Mouse (Mus musculus) MEL (cell line): ENCODE results near the gene Rpl35. TPM values are rescaled to one million over a fixed set of nuclear protein-coding genes. Genes with fewer than 3 reads are reported as not detected.
A peak's percentile ranks its signal among the peaks of the same experiment; 100 is the strongest.
"Not testable (repeated sequence)": the region's sequence is repeated elsewhere in the genome, so short reads cannot be mapped to it uniquely, and the experiment has no call there.

Source experiments
- DNase-seq: peaks from one replicate; pipeline ENCODE4 v3.0.0; 2011; ENCODE audit warnings: low read depth, low spot score
- H3K27ac ChIP-seq: 2 replicates; pipeline ENCODE4 v1.5.1; 2012; ENCODE audit warnings: low read depth, mild to moderate bottlenecking, control low read depth, low read length, moderate library complexity; ENCODE audit not compliant: control insufficient read depth
- H3K27me3 ChIP-seq, 2 experiments: fragments of 150-350 bp in 1 of 2; sonication (generic) in 1 of 2; 2 replicates each; pipeline ENCODE4 v1.6.1; 2012; ENCODE audit warnings: low read length in 2 of 2, mild to moderate bottlenecking in 2 of 2, improper control_type of control experiment in 1 of 2, moderate library complexity in 1 of 2; ENCODE audit not compliant: insufficient read depth in 2 of 2, control insufficient read depth in 1 of 2
- H3K36me3 ChIP-seq, 2 experiments: 2 replicates each; pipeline ENCODE4 v1.6.1; 2012 to 2014; ENCODE audit warnings: low read length in 2 of 2, improper control_type of control experiment in 1 of 2, inconsistent platforms in 1 of 2, mild to moderate bottlenecking in 1 of 2; ENCODE audit not compliant: insufficient read depth in 2 of 2, control insufficient read depth in 1 of 2
- H3K4me1 ChIP-seq, 2 experiments: fragments of 150-350 bp in 1 of 2; sonication (generic) in 1 of 2; 2 replicates each; pipeline ENCODE4 v1.6.1; 2012; ENCODE audit warnings: low read length in 2 of 2, improper control_type of control experiment in 1 of 2, mild to moderate bottlenecking in 1 of 2; ENCODE audit not compliant: insufficient read depth in 2 of 2, control insufficient read depth in 1 of 2
- H3K4me3 ChIP-seq, 2 experiments: fragments of 150-350 bp in 1 of 2; sonication (generic) in 1 of 2; 2 replicates each; pipeline ENCODE4 v1.5.1; 2012; ENCODE audit warnings: low read depth in 2 of 2, low read length in 2 of 2, mild to moderate bottlenecking in 2 of 2, moderate library complexity in 2 of 2, control low read depth in 1 of 2, improper control_type of control experiment in 1 of 2; ENCODE audit not compliant: control insufficient read depth in 1 of 2, insufficient read depth in 1 of 2
- H3K79me2 ChIP-seq: 2 replicates; pipeline ENCODE4 v1.6.1; 2012; ENCODE audit warnings: mild to moderate bottlenecking, low read length, moderate library complexity; ENCODE audit not compliant: control insufficient read depth, poor library complexity, insufficient read depth
- H3K9ac ChIP-seq: 2 replicates; pipeline ENCODE4 v1.6.1; 2012; ENCODE audit warnings: low read depth, mild to moderate bottlenecking, control low read depth, low read length, moderate library complexity; ENCODE audit not compliant: control insufficient read depth, poor library complexity, severe bottlenecking
- H3K9me3 ChIP-seq: fragments of 150-350 bp; sonication (generic); replicated peaks from 2 replicates; pipeline ENCODE4 v1.6.1; 2012; ENCODE audit warnings: mild to moderate bottlenecking, low read length, improper control_type of control experiment, moderate library complexity; ENCODE audit not compliant: insufficient read depth
- BHLHE40 ChIP-seq: IDR thresholded peaks from 2 replicates; pipeline ENCODE4 v1.6.1; 2012; ENCODE audit warnings: low read depth, mild to moderate bottlenecking, inconsistent platforms, low read length, improper control_type of control experiment, borderline replicate concordance
- CHD1 ChIP-seq: IDR thresholded peaks from 2 replicates; pipeline ENCODE4 v1.6.1; 2012; ENCODE audit warnings: low read depth, mild to moderate bottlenecking, inconsistent platforms, low read length, improper control_type of control experiment
- CHD2 ChIP-seq: IDR thresholded peaks from 2 replicates; pipeline ENCODE4 v1.6.1; 2011; ENCODE audit warnings: low read length, improper control_type of control experiment
- E2F4 ChIP-seq: IDR thresholded peaks from 2 replicates; pipeline ENCODE4 v1.6.1; 2011; ENCODE audit warnings: low read depth, low read length, improper control_type of control experiment, borderline replicate concordance
- ELF1 ChIP-seq: IDR thresholded peaks from 2 replicates; pipeline ENCODE4 v1.6.1; 2014; ENCODE audit warnings: low read depth, mild to moderate bottlenecking, inconsistent platforms, low read length, improper control_type of control experiment, moderate library complexity
- EP300 ChIP-seq, 2 experiments: IDR thresholded peaks; 2 replicates each; pipeline ENCODE4 v1.6.1; 2011; ENCODE audit warnings: improper control_type of control experiment in 2 of 2, low read length in 2 of 2, low read depth in 1 of 2, mild to moderate bottlenecking in 1 of 2
- ETS1 ChIP-seq: IDR thresholded peaks from 2 replicates; pipeline ENCODE4 v1.6.1; 2012; ENCODE audit warnings: low read depth, mild to moderate bottlenecking, inconsistent platforms, low read length, improper control_type of control experiment, moderate library complexity
- GABPA ChIP-seq: IDR thresholded peaks from 2 replicates; pipeline ENCODE4 v1.6.1; 2012; ENCODE audit warnings: low read depth, mild to moderate bottlenecking, inconsistent platforms, low read length, improper control_type of control experiment, moderate library complexity
- GATA1 ChIP-seq: IDR thresholded peaks from 2 replicates; pipeline ENCODE4 v1.6.1; 2011; ENCODE audit warnings: low read depth, low read length, improper control_type of control experiment
- HCFC1 ChIP-seq: IDR thresholded peaks from 2 replicates; pipeline ENCODE4 v1.6.1; 2012; ENCODE audit warnings: low read depth, mild to moderate bottlenecking, inconsistent platforms, low read length, improper control_type of control experiment, moderate library complexity
- KAT2A ChIP-seq: conservative IDR thresholded peaks from 2 replicates; pipeline ENCODE4 v1.6.1; 2012; ENCODE audit warnings: low read depth, low read length, improper control_type of control experiment, inconsistent platforms
- MAFK ChIP-seq: IDR thresholded peaks from 2 replicates; pipeline ENCODE4 v1.6.1; 2011; ENCODE audit warnings: low read depth, mild to moderate bottlenecking, low read length, improper control_type of control experiment, borderline replicate concordance
- MAX ChIP-seq: IDR thresholded peaks from 2 replicates; pipeline ENCODE4 v1.6.1; 2011; ENCODE audit warnings: low read length, improper control_type of control experiment
- MAZ ChIP-seq: IDR thresholded peaks from 2 replicates; pipeline ENCODE4 v1.6.1; 2012; ENCODE audit warnings: low read depth, mild to moderate bottlenecking, inconsistent platforms, low read length, improper control_type of control experiment
- MEF2A ChIP-seq: IDR thresholded peaks from 2 replicates; pipeline ENCODE4 v1.6.1; 2014; ENCODE audit warnings: low read depth, mild to moderate bottlenecking, inconsistent platforms, low read length, improper control_type of control experiment; ENCODE audit not compliant: poor library complexity, insufficient replicate concordance, severe bottlenecking; ENCODE audit errors: extremely low read depth
- MXI1 ChIP-seq: IDR thresholded peaks from 2 replicates; pipeline ENCODE4 v1.6.1; 2011; ENCODE audit warnings: mild to moderate bottlenecking, low read depth, low read length, improper control_type of control experiment
- MYC ChIP-seq: IDR thresholded peaks from 2 replicates; pipeline ENCODE4 v1.6.1; 2011; ENCODE audit warnings: low read depth, mild to moderate bottlenecking, low read length, improper control_type of control experiment, moderate library complexity
- NELFE ChIP-seq: IDR thresholded peaks from 2 replicates; pipeline ENCODE4 v1.6.1; 2011; ENCODE audit warnings: low read depth, low read length, improper control_type of control experiment
- NRF1 ChIP-seq: IDR thresholded peaks from 2 replicates; pipeline ENCODE4 v1.6.1; 2014; ENCODE audit warnings: low read depth, mild to moderate bottlenecking, inconsistent platforms, low read length, improper control_type of control experiment, moderate library complexity; ENCODE audit not compliant: poor library complexity, insufficient read depth, severe bottlenecking
- POLR2AphosphoS2 ChIP-seq: IDR thresholded peaks from 2 replicates; pipeline ENCODE4 v1.6.1; 2011; ENCODE audit warnings: low read length, improper control_type of control experiment
- RCOR1 ChIP-seq: IDR thresholded peaks from 2 replicates; pipeline ENCODE4 v1.6.1; 2012; ENCODE audit warnings: low read depth, mild to moderate bottlenecking, inconsistent platforms, low read length, improper control_type of control experiment
- SIN3A ChIP-seq: IDR thresholded peaks from 2 replicates; pipeline ENCODE4 v1.6.1; 2012; ENCODE audit warnings: low read length, improper control_type of control experiment, inconsistent platforms
- SMC3 ChIP-seq: IDR thresholded peaks from 2 replicates; pipeline ENCODE4 v1.6.1; 2011; ENCODE audit warnings: low read depth, low read length, improper control_type of control experiment
- TBP ChIP-seq: IDR thresholded peaks from 2 replicates; pipeline ENCODE4 v1.8.0; 2011; ENCODE audit warnings: low read depth, low read length, improper control_type of control experiment
- TCF12 ChIP-seq: IDR thresholded peaks from 2 replicates; pipeline ENCODE4 v1.6.1; 2014; ENCODE audit warnings: low read depth, mild to moderate bottlenecking, inconsistent platforms, low read length, improper control_type of control experiment, moderate library complexity
- UBTF ChIP-seq: IDR thresholded peaks from 2 replicates; pipeline ENCODE4 v1.6.1; 2012; ENCODE audit warnings: low read depth, mild to moderate bottlenecking, inconsistent platforms, low read length, improper control_type of control experiment, moderate library complexity, borderline replicate concordance; ENCODE audit not compliant: insufficient read depth
- USF1 ChIP-seq: IDR thresholded peaks from 2 replicates; pipeline ENCODE4 v1.6.1; 2014; ENCODE audit warnings: low read depth, mild to moderate bottlenecking, inconsistent platforms, low read length, improper control_type of control experiment, moderate library complexity
- USF2 ChIP-seq, 2 experiments: IDR thresholded peaks; 2 replicates each; pipeline ENCODE4 v1.6.1; 2011 to 2012; ENCODE audit warnings: improper control_type of control experiment in 2 of 2, low read length in 2 of 2, borderline replicate concordance in 1 of 2, inconsistent platforms in 1 of 2, low read depth in 1 of 2, mild to moderate bottlenecking in 1 of 2; ENCODE audit not compliant: insufficient read depth in 1 of 2
- ZKSCAN1 ChIP-seq: IDR thresholded peaks from 2 replicates; pipeline ENCODE4 v1.6.1; 2012; ENCODE audit warnings: low read depth, mild to moderate bottlenecking, inconsistent platforms, low read length, improper control_type of control experiment, moderate library complexity
- ZMIZ1 ChIP-seq: IDR thresholded peaks from 2 replicates; pipeline ENCODE4 v1.6.1; 2012; ENCODE audit warnings: low read depth, mild to moderate bottlenecking, inconsistent platforms, low read length, improper control_type of control experiment, moderate library complexity
- ZNF384 ChIP-seq: IDR thresholded peaks from 2 replicates; pipeline ENCODE4 v1.6.1; 2012; ENCODE audit warnings: low read depth, mild to moderate bottlenecking, inconsistent platforms, low read length, improper control_type of control experiment
- polyA plus RNA-seq, 2 experiments: library from polyadenylated mRNA; stranded (reverse) in 1 of 2; unstranded in 1 of 2; fragments of >175 nt in 1 of 2; fragments of >200 nt in 1 of 2; gene quantifications; 2 replicates each; pipeline versions ENCODE4 v1.2.1 to v1.2.4; 2012; ENCODE audit warnings: low replicate concordance in 2 of 2, low read depth in 1 of 2; ENCODE audit not compliant: insufficient read length in 2 of 2, insufficient read depth in 1 of 2, missing spikeins in 1 of 2
- total RNA-seq: library from RNA; depleted of rRNA; stranded (reverse); fragments of 300-350 nt; gene quantifications from 2 replicates; pipeline ENCODE4 v1.2.3, GENCODE M21; 2012

The Rpl35 gene
- total and polyA plus RNA-seq, 3 experiments, result 930 to 1,814 TPM; not detected in 1

DNA sequence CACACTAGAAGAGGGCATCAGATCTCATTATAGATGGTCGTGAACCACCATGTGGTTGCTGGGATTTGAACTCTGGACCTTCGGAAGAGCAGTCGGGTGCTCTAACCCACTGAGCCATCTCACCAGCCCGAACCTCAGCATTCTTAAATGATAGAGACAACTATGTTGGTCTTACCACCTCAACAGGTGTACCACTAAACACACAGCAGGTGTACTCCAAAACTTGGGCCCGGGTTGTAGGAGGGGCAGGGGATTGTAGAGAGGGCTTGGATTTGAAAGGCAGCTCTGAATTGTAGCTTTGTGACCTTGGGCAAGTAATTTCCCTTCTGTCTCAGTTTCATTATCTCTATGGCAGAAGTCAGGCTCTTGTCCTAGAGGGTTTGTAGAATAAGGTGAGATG is 4.7 kb upstream of the Rpl35 start:
- TF ChIP-seq TBP, result peak; percentile 52; the same call in 1 of the 2 replicates
- H3K27me3 ChIP-seq, H3K9ac ChIP-seq, H3K4me3 ChIP-seq, DNase-seq, H3K27ac ChIP-seq, H3K9me3 ChIP-seq: not testable (repeated sequence)
- peaks cover 34% of the 10 kb centered on the region for H3K79me2 ChIP-seq
- peaks cover 9 to 28% of the 10 kb centered on the region in 2 experiments for H3K36me3 ChIP-seq
- peaks cover 19 to 30% of the 10 kb centered on the region in 2 experiments for H3K4me1 ChIP-seq

DNA sequence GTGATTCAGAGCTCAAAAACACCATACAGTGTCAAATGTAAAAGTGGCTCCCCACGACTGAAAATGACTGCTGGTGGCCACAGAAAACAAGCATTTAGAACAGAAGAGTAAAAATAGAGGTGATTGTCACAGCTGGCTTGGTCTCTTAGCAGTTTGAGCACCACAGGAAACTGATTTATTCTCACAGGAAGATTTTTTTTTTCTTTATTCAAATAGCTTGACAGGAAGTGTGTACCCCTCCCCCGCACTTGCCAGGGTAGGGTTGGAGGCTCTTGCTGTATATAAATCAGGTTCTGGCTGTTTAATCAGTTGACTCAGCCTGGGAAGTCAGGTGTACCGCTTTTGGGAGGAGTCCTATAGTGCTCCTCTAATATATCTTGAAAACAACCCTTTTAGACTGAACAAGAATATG is 3.5 kb upstream of the Rpl35 start:
- Histone ChIP-seq H3K4me1 (peaks cover 19 to 30% of the 10 kb centered on the region in 2 experiments), H3K79me2 (peaks cover 45% of the 10 kb centered on the region), H3K4me3 (peak overlapping the region; percentile 65 to 85), H3K9me3 (no peaks in the 10 kb centered on the region), H3K27ac (peak overlapping the region; percentile 80; the same call in 1 of the 2 replicates), H3K27me3 (no peaks in the 10 kb centered on the region), H3K9ac (peak overlapping the region; percentile 96), H3K36me3 (peaks cover 8 to 28% of the 10 kb centered on the region in 2 experiments; a peak in 3 of 4 replicates)
- peak; percentile 74 for DNase-seq
- TF ChIP-seq MEF2A, result no peak
- no peak for TF ChIP-seq E2F4
- no peak for TF ChIP-seq GABPA
- TF ChIP-seq ZNF384, result peak; percentile 90
- no peak for TF ChIP-seq POLR2AphosphoS2
- TF ChIP-seq CHD2, result no peak; the same call in 1 of the 2 replicates
- TF ChIP-seq ELF1, result peak; percentile 55; the same call in 1 of the 2 replicates
- TF ChIP-seq ZMIZ1, result no peak
- TF ChIP-seq NRF1, result no peak
- TF ChIP-seq USF2 (IDR thresholded peaks at IDR 0.05; ENCODE audit: borderline replicate concordance in 1 of 2, insufficient read depth in 1 of 2, low read depth in 1 of 2, low read length in 2 of 2), result no peak
- TF ChIP-seq NELFE, result no peak
- TF ChIP-seq MAFK, result no peak
- TF ChIP-seq KAT2A, result no peak
- no peak for TF ChIP-seq ZKSCAN1
- TF ChIP-seq SMC3, result no peak
- TF ChIP-seq EP300 (IDR thresholded peaks at IDR 0.05; ENCODE audit: low read depth in 1 of 2, low read length in 2 of 2), result 0 out of 4 replicates have a peak, but pooled peaks of 1 of the 2 experiments have one; percentile 21
- TF ChIP-seq ETS1, result peak; percentile 44
- TF ChIP-seq UBTF, result no peak
- no peak for TF ChIP-seq MAZ
- no peak for TF ChIP-seq GATA1
- TF ChIP-seq MXI1, result no peak
- no peak for TF ChIP-seq MAX
- TF ChIP-seq MYC, result no peak
- no peak for TF ChIP-seq BHLHE40
- TF ChIP-seq HCFC1, result no peak
- TF ChIP-seq RCOR1, result peak; percentile 59; the same call in 1 of the 2 replicates
- no peak for TF ChIP-seq CHD1
- no peak for TF ChIP-seq TCF12
- no peak for TF ChIP-seq SIN3A
- no peak for TF ChIP-seq TBP
- no peak for TF ChIP-seq USF1
